ENCODE assay signal across 36 mouse cellular contexts in genomic region chr1:86485346-86485745, GRCm38 (mm10). TPM values are rescaled to one million over a fixed set of nuclear protein-coding genes. Genes with fewer than 3 reads are reported as not detected.
"Had no signal": no experiment of that assay in that cellular context is flagged by ENCODE, and none has a peak within 500 bp of the region (broad histone marks: within the 10 kb centered on the region; RNA-seq: fewer than 3 reads in every experiment).

No protein-coding gene starts in this region.

- H3K27ac ChIP-seq: embryonic facial prominence, embryonic 10.5 days; embryonic facial prominence, embryonic 12.5 days; embryonic facial prominence, embryonic 13.5 days; embryonic facial prominence, embryonic 15.5 days; forebrain, embryonic 10.5 days; forebrain, embryonic 12.5 days; forebrain, embryonic 13.5 days; forebrain, embryonic 15.5 days; gastrocnemius, adult 2 months; heart, adult 2 months had no signal

- H3K27me3 ChIP-seq: embryonic facial prominence, embryonic 12.5 days; embryonic facial prominence, embryonic 13.5 days; embryonic facial prominence, embryonic 15.5 days; forebrain, embryonic 12.5 days; forebrain, embryonic 13.5 days; forebrain, embryonic 15.5 days had no signal

- H3K9me3 ChIP-seq: embryonic facial prominence, embryonic 10.5 days; embryonic facial prominence, embryonic 12.5 days; embryonic facial prominence, embryonic 13.5 days; embryonic facial prominence, embryonic 15.5 days; forebrain, embryonic 10.5 days; forebrain, embryonic 12.5 days; forebrain, embryonic 13.5 days; forebrain, embryonic 15.5 days had no signal

- DNase-seq: cerebellum, adult 2 months; cerebellum, adult 8-10 months; cerebellum, postnatal 10 days; cerebellum, postnatal 14 days; cerebellum, postnatal 25 days; cerebellum, postnatal 36 days; embryo, embryonic 11 days; forebrain, postnatal 0 days; gastrocnemius, adult 2 months; gastrocnemius, postnatal 10 days; gastrocnemius, postnatal 14 days; gastrocnemius, postnatal 25 days; gastrocnemius, postnatal 36 days; heart, adult 18-20 months; heart, adult 2 months had no signal

- ATAC-seq: forebrain, embryonic 13.5 days; forebrain, embryonic 14.5 days; forebrain, embryonic 15.5 days; forebrain, embryonic 16.5 days; forebrain, postnatal 0 days had no signal

- H3K36me3 ChIP-seq: embryonic facial prominence, embryonic 10.5 days; embryonic facial prominence, embryonic 12.5 days; embryonic facial prominence, embryonic 13.5 days; embryonic facial prominence, embryonic 15.5 days; forebrain, embryonic 10.5 days; forebrain, embryonic 12.5 days; forebrain, embryonic 15.5 days had no signal

- H3K4me2 ChIP-seq: embryonic facial prominence, embryonic 12.5 days; embryonic facial prominence, embryonic 13.5 days; embryonic facial prominence, embryonic 15.5 days; forebrain, embryonic 12.5 days; forebrain, embryonic 13.5 days; forebrain, embryonic 15.5 days had no signal

- H3K9ac ChIP-seq: embryonic facial prominence, embryonic 12.5 days; embryonic facial prominence, embryonic 13.5 days; embryonic facial prominence, embryonic 15.5 days; forebrain, embryonic 12.5 days; forebrain, embryonic 13.5 days; forebrain, embryonic 15.5 days; forebrain, postnatal 0 days had no signal

- H3K4me3 ChIP-seq: embryonic facial prominence, embryonic 10.5 days; embryonic facial prominence, embryonic 12.5 days; embryonic facial prominence, embryonic 13.5 days; embryonic facial prominence, embryonic 15.5 days; erythroblast, embryonic 14.5 days; forebrain, embryonic 10.5 days; forebrain, embryonic 12.5 days; forebrain, embryonic 13.5 days; forebrain, embryonic 15.5 days; gastrocnemius, adult 2 months; heart, adult 2 months had no signal

RNA-seq across cellular contexts. Expression of gene Tex44, which starts 59.2 kb away (rescaled TPM):
- total RNA-seq: common myeloid progenitor, adult 5-6 weeks; gastrocnemius, adult 18-20 months; gastrocnemius, adult 2 months; gastrocnemius, adult 8-10 months; gastrocnemius, postnatal 10 days; gastrocnemius, postnatal 14 days; gastrocnemius, postnatal 25 days; gastrocnemius, postnatal 36 days; gastrocnemius, postnatal 4 days; granulocyte monocyte progenitor cell, adult 5-6 weeks; heart, adult 18-20 months; heart, adult 2 months had no signal
- polyA plus RNA-seq: cerebellum, adult 2 months; cortical plate, adult 2 months; embryonic facial prominence, embryonic 10.5 days; embryonic facial prominence, embryonic 11.5 days; embryonic facial prominence, embryonic 12.5 days; embryonic facial prominence, embryonic 13.5 days; embryonic facial prominence, embryonic 14.5 days; embryonic facial prominence, embryonic 15.5 days; erythroblast, embryonic 14.5 days; forebrain, embryonic 10.5 days; forebrain, embryonic 11.5 days; forebrain, embryonic 12.5 days; forebrain, embryonic 13.5 days; forebrain, embryonic 14.5 days; forebrain, embryonic 15.5 days; forebrain, embryonic 16.5 days; forebrain, postnatal 0 days; frontal cortex, adult 2 months had no signal

RNA-seq across cellular contexts. Expression of gene Nmur1, which starts 59.3 kb away (rescaled TPM):
- total RNA-seq: common myeloid progenitor, adult 5-6 weeks; gastrocnemius, adult 18-20 months; gastrocnemius, adult 2 months; gastrocnemius, adult 8-10 months; gastrocnemius, postnatal 10 days; gastrocnemius, postnatal 14 days; gastrocnemius, postnatal 25 days; gastrocnemius, postnatal 36 days; gastrocnemius, postnatal 4 days; granulocyte monocyte progenitor cell, adult 5-6 weeks; heart, adult 18-20 months; heart, adult 2 months had no signal
- polyA plus RNA-seq: embryonic facial prominence, embryonic 11.5 days; embryonic facial prominence, embryonic 12.5 days; embryonic facial prominence, embryonic 13.5 days; embryonic facial prominence, embryonic 14.5 days; embryonic facial prominence, embryonic 15.5 days; erythroblast, embryonic 14.5 days; forebrain, embryonic 11.5 days; forebrain, embryonic 12.5 days; forebrain, embryonic 13.5 days; forebrain, embryonic 14.5 days; forebrain, embryonic 16.5 days; heart, adult 2 months had no signal
